Mouse (Mus musculus): ENCODE data around the gene Olfr395.
"Not testable (repeated sequence)": the region's sequence is repeated elsewhere in the genome, so short reads cannot be mapped to it uniquely, and the experiment has no call there.

Gene Olfr395

DNA sequence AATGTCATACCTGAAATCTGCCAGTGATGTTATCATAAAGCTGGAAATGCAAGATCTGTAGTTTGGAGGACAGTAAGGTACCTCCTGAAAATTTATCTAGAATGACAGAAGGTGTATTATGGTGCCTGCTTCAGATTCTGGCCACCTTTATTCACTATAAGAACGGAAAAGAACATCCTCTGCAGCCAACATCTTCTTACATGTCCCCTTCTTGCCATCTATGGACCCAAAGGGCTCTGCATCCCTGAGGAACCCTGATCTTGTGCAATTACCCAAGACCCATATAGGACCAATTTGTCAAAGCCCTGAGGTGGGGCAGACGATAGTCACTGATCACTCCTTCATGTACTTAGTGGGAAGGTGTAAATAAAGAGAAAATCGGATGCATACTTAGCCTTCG, at the start of gene Olfr395:
Gene Olfr395 (minus strand): TSS at position 101 of the 400 bp plus-strand sequence.
- in situ Hi-C loops (cut with MboI, MseI) = not testable (repeated sequence)

- in situ Hi-C loops (cut with MboI, MseI) = no loop called here
Observed at GRCm38 (mm10) chr11:73936377-73936776, 27.3 kb upstream of the Olfr395 start, which contains the start of gene Olfr23. TSS of gene Olfr23 (plus strand) at chr11:73936677.

DNA sequence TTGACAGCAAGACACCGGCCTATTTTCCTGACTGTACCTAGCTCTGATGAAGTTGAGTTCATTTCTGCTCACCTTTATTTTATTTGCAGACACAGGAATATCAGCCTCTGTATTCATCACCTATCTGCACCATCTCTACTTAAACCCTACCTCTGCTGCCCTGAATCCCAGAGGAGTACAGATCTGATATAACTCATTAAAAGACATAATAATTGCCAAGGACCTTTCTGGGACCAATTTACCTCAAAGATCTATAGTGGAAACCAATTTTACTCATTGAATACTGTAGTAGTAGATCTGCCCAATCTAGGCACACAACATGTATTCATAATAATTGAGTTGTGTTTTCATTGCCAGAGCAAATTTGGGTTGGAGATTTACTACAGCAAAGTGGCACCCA, 18.4 kb downstream of the Olfr395 start, which contains the start of gene Olfr394:
Gene Olfr394 (minus strand): TSS at position 101 of the 400 bp plus-strand sequence.
- in situ Hi-C loops (cut with MboI, MseI) = no loop called here

Measured in T-helper 2 cell (primary cell).